Mouse (Mus musculus): Measurements from ENCODE around the gene Thbs3.

The Thbs3 gene

GRCm38 (mm10) chr3:89214681-89215411 is at the start of gene Thbs3:
Gene Thbs3 (plus strand): TSS chr3:89215180.
- no peak for DNase-seq (ENCODE audit: low read depth, low spot score)

- DNase-seq (ENCODE audit: low read depth, low spot score) = no peak
These were observed 49.6 kb upstream of the Thbs3 start for GRCm38 (mm10) chr3:89165268-89165870.

- no peak for DNase-seq (ENCODE audit: low read depth, low spot score)
These were observed 48.0 kb upstream of the Thbs3 start for GRCm38 (mm10) chr3:89166945-89167344.

GRCm38 (mm10) chr3:89174844-89175243 is 40.1 kb upstream of the Thbs3 start:
- DNase-seq (ENCODE audit: low read depth, low spot score) = no peak

GRCm38 (mm10) chr3:89175544-89175943 is 39.4 kb upstream of the Thbs3 start:
- no peak for DNase-seq (ENCODE audit: low read depth, low spot score)

- no peak for DNase-seq (ENCODE audit: low read depth, low spot score)
These were observed 38.6 kb upstream of the Thbs3 start for GRCm38 (mm10) chr3:89176421-89176820.

GRCm38 (mm10) chr3:89177242-89178106 is 37.5 kb upstream of the Thbs3 start, which contains the start of gene Scamp3:
Gene Scamp3 (plus strand): TSS chr3:89177473.
- DNase-seq (ENCODE audit: low read depth, low spot score) = peak; percentile 95

GRCm38 (mm10) chr3:89178107-89178385 is 36.9 kb upstream of the Thbs3 start:
- DNase-seq (ENCODE audit: low read depth, low spot score) = no peak

GRCm38 (mm10) chr3:89179056-89179455 is 35.9 kb upstream of the Thbs3 start:
- DNase-seq (ENCODE audit: low read depth, low spot score) = no peak

GRCm38 (mm10) chr3:89181749-89182500 is 33.1 kb upstream of the Thbs3 start:
- DNase-seq (ENCODE audit: low read depth, low spot score) = no peak

- no peak for DNase-seq (ENCODE audit: low read depth, low spot score)
These were observed 32.4 kb upstream of the Thbs3 start for GRCm38 (mm10) chr3:89182531-89183057.

GRCm38 (mm10) chr3:89183058-89183958 is 31.7 kb upstream of the Thbs3 start, which contains the start of gene Fam189b:
Gene Fam189b (plus strand): TSS chr3:89183143.
- peak; percentile 79 for DNase-seq (ENCODE audit: low read depth, low spot score)

- DNase-seq (ENCODE audit: low read depth, low spot score) = no peak
These were observed 31.0 kb upstream of the Thbs3 start for GRCm38 (mm10) chr3:89183959-89184315.

GRCm38 (mm10) chr3:89187197-89187596 is 27.8 kb upstream of the Thbs3 start:
- DNase-seq (ENCODE audit: low read depth, low spot score) = no peak

- no peak for DNase-seq (ENCODE audit: low read depth, low spot score)
These were observed 27.1 kb upstream of the Thbs3 start for GRCm38 (mm10) chr3:89187690-89188477.

- no peak for DNase-seq (ENCODE audit: low read depth, low spot score)
These were observed 26.5 kb upstream of the Thbs3 start for GRCm38 (mm10) chr3:89188478-89188875.

GRCm38 (mm10) chr3:89190436-89190835 is 24.5 kb upstream of the Thbs3 start:
- DNase-seq (ENCODE audit: low read depth, low spot score) = no peak

GRCm38 (mm10) chr3:89193351-89193750 is 21.6 kb upstream of the Thbs3 start:
- DNase-seq (ENCODE audit: low read depth, low spot score) = no peak

- DNase-seq (ENCODE audit: low read depth, low spot score) = no peak
These were observed 21.1 kb upstream of the Thbs3 start for GRCm38 (mm10) chr3:89193853-89194252.
